In genomic region chr2:52037882-52038281, GRCm38 (mm10) we compare ENCODE assay signal across 8 mouse cellular contexts. TPM values are rescaled to one million over a fixed set of nuclear protein-coding genes. Genes with fewer than 3 reads are reported as not detected.
DNase-seq lines count a peak whose midpoint lies in the region; ATAC-seq and TF ChIP-seq lines count a peak whose summit lies in the region.

Tnfaip6 (plus strand) TSS chr2:52038009.

- peak within 1 kb of the TSS; percentile 49 for H3K4me3 ChIP-seq in forebrain, embryonic 13.5 days
- peak within 1 kb of the TSS; percentile 60 for H3K4me3 ChIP-seq in heart, embryonic 16.5 days (ENCODE audit: low read length)
- peak within 1 kb of the TSS; percentile 34 for H3K4me3 ChIP-seq in liver, embryonic 11.5 days (ENCODE audit: low read depth, low read length)
- peak within 1 kb of the TSS; percentile 31 for H3K4me3 ChIP-seq in midbrain, postnatal 0 days (ENCODE audit: low read depth, low read length)
- peak within 1 kb of the TSS; percentile 32 for H3K4me3 ChIP-seq in stomach, postnatal 0 days (ENCODE audit: low read depth, low read length)

- DNase-seq in cerebellum, adult 18-20 months = peak; percentile 19 to 35
- no peak for DNase-seq in cerebellum, adult 11 months
- DNase-seq in kidney, postnatal 14 days = peak; percentile 53
- peak; percentile 39 for DNase-seq in liver, embryonic 11.5 days (ENCODE audit: low spot score)
- peak; percentile 70 for DNase-seq in midbrain, postnatal 0 days (ENCODE audit: low spot score)
- peak; percentile 58 for DNase-seq in stomach, postnatal 0 days (ENCODE audit: low spot score)

- under 1% methylated on average over 17 of the region's 17 CpGs for WGBS in forebrain, embryonic 13.5 days
- 2% methylated on average over 17 of the region's 17 CpGs for WGBS in heart, embryonic 16.5 days
- 3% methylated on average over 17 of the region's 17 CpGs for WGBS in liver, embryonic 11.5 days
- WGBS in midbrain, postnatal 0 days = under 1% methylated on average over 17 of the region's 17 CpGs
- WGBS in stomach, postnatal 0 days = under 1% methylated on average over 17 of the region's 17 CpGs

- H3K4me1 ChIP-seq in forebrain, embryonic 13.5 days = peaks cover 19% of the 10 kb centered on the region; the same call in 1 of the 2 replicates
- H3K4me1 ChIP-seq in heart, embryonic 16.5 days (ENCODE audit: control insufficient read depth, insufficient read depth, low read length) = no peaks in the 10 kb centered on the region
- H3K4me1 ChIP-seq in liver, embryonic 11.5 days (replicated peaks; ENCODE audit: control insufficient read depth, insufficient read depth, low read length) = no peaks in the 10 kb centered on the region
- no peaks in the 10 kb centered on the region for H3K4me1 ChIP-seq in midbrain, postnatal 0 days (ENCODE audit: insufficient read depth, low read length)
- H3K4me1 ChIP-seq in stomach, postnatal 0 days (replicated peaks; ENCODE audit: control insufficient read depth, insufficient read depth) = no peaks in the 10 kb centered on the region

- H3K9me3 ChIP-seq in forebrain, embryonic 13.5 days (replicated peaks) = no peaks in the 10 kb centered on the region
- no peaks in the 10 kb centered on the region for H3K9me3 ChIP-seq in heart, embryonic 16.5 days (replicated peaks; ENCODE audit: control insufficient read depth, low read length)
- H3K9me3 ChIP-seq in liver, embryonic 11.5 days (ENCODE audit: control insufficient read depth, low read length) = no peaks in the 10 kb centered on the region
- H3K9me3 ChIP-seq in midbrain, postnatal 0 days (ENCODE audit: low read length) = no peaks in the 10 kb centered on the region
- no peaks in the 10 kb centered on the region for H3K9me3 ChIP-seq in stomach, postnatal 0 days (ENCODE audit: control insufficient read depth, low read length)

- peak within 1 kb of the TSS; percentile 68 for H3K4me2 ChIP-seq in forebrain, embryonic 13.5 days
- H3K4me2 ChIP-seq in heart, embryonic 16.5 days (ENCODE audit: low read depth, low read length) = peak within 1 kb of the TSS; percentile 87
- H3K4me2 ChIP-seq in liver, embryonic 11.5 days = peak within 1 kb of the TSS; percentile 57
- H3K4me2 ChIP-seq in midbrain, postnatal 0 days (ENCODE audit: low read depth, low read length, poor library complexity, severe bottlenecking) = peak within 1 kb of the TSS; percentile 55
- H3K4me2 ChIP-seq in stomach, postnatal 0 days (replicated peaks; ENCODE audit: low read depth) = peak within 1 kb of the TSS; percentile 36

- TF ChIP-seq EP300 in stomach, postnatal 0 days (optimal IDR thresholded peaks at IDR 0.05) = no peak

- peak within 1 kb of the TSS; percentile 62 for H3K9ac ChIP-seq in forebrain, embryonic 13.5 days
- peak within 1 kb of the TSS; percentile 49 for H3K9ac ChIP-seq in heart, embryonic 16.5 days (ENCODE audit: low read length)
- no peak within 1 kb of the TSS for H3K9ac ChIP-seq in liver, embryonic 11.5 days (ENCODE audit: low read depth, low read length)
- H3K9ac ChIP-seq in midbrain, postnatal 0 days (replicated peaks; ENCODE audit: low read length, poor library complexity, severe bottlenecking) = no peak within 1 kb of the TSS
- H3K9ac ChIP-seq in stomach, postnatal 0 days (ENCODE audit: low read length) = no peak within 1 kb of the TSS

- no peaks in the 10 kb centered on the region for H3K27me3 ChIP-seq in forebrain, embryonic 13.5 days
- no peaks in the 10 kb centered on the region; the same call in 1 of the 2 replicates for H3K27me3 ChIP-seq in heart, embryonic 16.5 days (ENCODE audit: control insufficient read depth, insufficient read depth, low read length)
- peaks cover 3% of the 10 kb centered on the region for H3K27me3 ChIP-seq in liver, embryonic 11.5 days (replicated peaks; ENCODE audit: control insufficient read depth, insufficient read depth, low read length)
- no peaks in the 10 kb centered on the region for H3K27me3 ChIP-seq in midbrain, postnatal 0 days (ENCODE audit: insufficient read depth, low read length)
- no peaks in the 10 kb centered on the region for H3K27me3 ChIP-seq in stomach, postnatal 0 days (ENCODE audit: control insufficient read depth, insufficient read depth, low read length)

- H3K36me3 ChIP-seq in forebrain, embryonic 13.5 days (ENCODE audit: poor library complexity, severe bottlenecking) = no peaks in the 10 kb centered on the region
- no peaks in the 10 kb centered on the region for H3K36me3 ChIP-seq in heart, embryonic 16.5 days (ENCODE audit: control insufficient read depth, insufficient read depth)
- no peaks in the 10 kb centered on the region for H3K36me3 ChIP-seq in liver, embryonic 11.5 days (ENCODE audit: control insufficient read depth, insufficient read depth, low read length)
- H3K36me3 ChIP-seq in midbrain, postnatal 0 days (ENCODE audit: insufficient read depth, low read length) = no peaks in the 10 kb centered on the region
- H3K36me3 ChIP-seq in stomach, postnatal 0 days (ENCODE audit: control insufficient read depth, insufficient read depth, low read length) = no peaks in the 10 kb centered on the region

- peak; percentile 72; the same call in 1 of the 2 replicates for ATAC-seq in forebrain, embryonic 13.5 days
- ATAC-seq in heart, embryonic 16.5 days (replicated peaks; ENCODE audit: extremely low read depth, insufficient read depth, low FRiP score) = no peak
- ATAC-seq in liver, embryonic 11.5 days (replicated peaks; ENCODE audit: low FRiP score) = no peak
- no peak for ATAC-seq in midbrain, postnatal 0 days (ENCODE audit: low FRiP score)
- ATAC-seq in stomach, postnatal 0 days (ENCODE audit: low FRiP score, low TSS enrichment) = peak; percentile 71; the same call in 1 of the 2 replicates

- TF ChIP-seq CTCF in midbrain, postnatal 0 days (IDR thresholded peaks at IDR 0.05) = no peak
- TF ChIP-seq CTCF in stomach, postnatal 0 days (IDR thresholded peaks at IDR 0.05; ENCODE audit: low read depth) = no peak

- H3K27ac ChIP-seq in forebrain, embryonic 13.5 days = no peak within 1 kb of the TSS
- H3K27ac ChIP-seq in heart, embryonic 16.5 days (ENCODE audit: low read length) = no peak within 1 kb of the TSS
- no peak within 1 kb of the TSS for H3K27ac ChIP-seq in liver, embryonic 11.5 days (ENCODE audit: low read depth, low read length)
- no peak within 1 kb of the TSS for H3K27ac ChIP-seq in midbrain, postnatal 0 days (ENCODE audit: low read depth, low read length)
- H3K27ac ChIP-seq in stomach, postnatal 0 days (replicated peaks) = no peak within 1 kb of the TSS

RNA-seq across cellular contexts. Expression of gene Tnfaip6, which starts in this region (rescaled TPM):
- 12.1 and 14.4 TPM in 2 replicates for polyA plus RNA-seq in forebrain, embryonic 13.5 days (2015; fragmentation: Nextera tagmentation; extraction: Ambion mirVana)
- 2.2 and 3.1 TPM in 2 replicates for polyA plus RNA-seq in heart, embryonic 16.5 days (2015; fragmentation: Nextera tagmentation; extraction: Ambion mirVana)
- 1.8 and 1.9 TPM in 2 replicates for polyA plus RNA-seq in liver, embryonic 11.5 days (2014; fragmentation: Nextera tagmentation; extraction: Ambion mirVana)
- 1.6 and 2.0 TPM in 2 replicates for total RNA-seq in midbrain, postnatal 0 days (2014; rRNA removed)
- 3.1 and 3.2 TPM in 2 replicates for polyA plus RNA-seq in midbrain, postnatal 0 days (2015; fragmentation: Nextera tagmentation; extraction: Ambion mirVana)
- 4.3 and 4.8 TPM in 2 replicates for polyA plus RNA-seq in stomach, postnatal 0 days (2015; fragmentation: Nextera tagmentation; extraction: Ambion mirVana)

Comparison
In these comparisons a context has a peak if more than half of its experiments do, and no peak if none do; other contexts are left out.
1. ATAC-seq: peak in forebrain, embryonic 13.5 days (single experiment) and stomach, postnatal 0 days (single experiment); none in heart, embryonic 16.5 days (single experiment), liver, embryonic 11.5 days (single experiment) and midbrain, postnatal 0 days (single experiment).
2. H3K4me2 ChIP-seq: peak in every context shown above with its lines; median percentile 87 in heart, embryonic 16.5 days; 68 in forebrain, embryonic 13.5 days; 57 in liver, embryonic 11.5 days; 55 in midbrain, postnatal 0 days; 36 in stomach, postnatal 0 days.
3. H3K9ac ChIP-seq: peak in forebrain, embryonic 13.5 days (single experiment) and heart, embryonic 16.5 days (single experiment); none in liver, embryonic 11.5 days (single experiment), midbrain, postnatal 0 days (single experiment) and stomach, postnatal 0 days (single experiment).
4. Peak in every context shown above with its lines, with median percentiles within 50 percentile points of each other: H3K4me3 ChIP-seq.